Mouse (Mus musculus): ENCODE data around the gene Olfr1459.

Gene Olfr1459

DNA sequence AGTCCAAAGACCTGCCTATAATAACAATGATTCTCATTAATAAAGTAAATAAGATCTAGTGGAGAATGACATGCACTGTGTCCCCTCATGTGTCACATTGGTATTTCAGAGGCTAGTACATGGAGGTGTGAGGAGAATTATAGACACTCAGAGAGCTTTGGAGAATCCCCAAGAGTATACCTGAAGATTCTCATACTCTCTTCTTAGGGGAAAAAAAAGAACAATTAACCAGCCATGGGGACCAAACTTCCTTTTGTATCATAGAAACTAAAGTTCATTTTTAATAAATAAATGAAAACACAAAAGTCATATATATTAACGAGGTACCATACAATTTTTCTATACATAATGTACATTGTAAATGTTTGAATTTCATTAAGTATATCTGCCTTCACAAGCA lies at the start of gene Olfr1459:
Gene Olfr1459, minus strand, starts transcription at position 101 of the 400 bp plus-strand sequence.
- DNase-seq (ENCODE audit: low spot score) = no peak

DNA sequence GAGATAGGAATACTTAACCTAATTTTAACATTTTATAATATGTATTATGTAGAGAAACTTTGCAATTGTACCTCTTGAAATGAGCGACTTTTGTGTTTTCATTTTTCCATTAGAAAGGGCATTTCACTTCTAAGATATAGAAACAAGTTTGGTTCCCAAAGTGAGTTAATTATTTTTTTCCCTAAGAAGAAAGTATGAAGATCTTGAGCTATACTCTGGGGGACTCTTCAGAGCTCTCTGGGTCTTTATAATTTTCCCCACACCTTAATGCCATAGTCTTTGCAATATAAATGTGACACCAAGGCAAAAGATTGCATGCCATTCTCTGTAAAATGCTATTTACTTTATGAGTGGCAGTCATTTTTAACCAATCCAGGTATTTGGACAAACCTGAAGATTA lies 36.1 kb upstream of the Olfr1459 start, which contains the start of gene Olfr1462:
Gene Olfr1462, plus strand, starts transcription at position 301 of the 400 bp plus-strand sequence.
- DNase-seq (ENCODE audit: low spot score) = no peak

DNA sequence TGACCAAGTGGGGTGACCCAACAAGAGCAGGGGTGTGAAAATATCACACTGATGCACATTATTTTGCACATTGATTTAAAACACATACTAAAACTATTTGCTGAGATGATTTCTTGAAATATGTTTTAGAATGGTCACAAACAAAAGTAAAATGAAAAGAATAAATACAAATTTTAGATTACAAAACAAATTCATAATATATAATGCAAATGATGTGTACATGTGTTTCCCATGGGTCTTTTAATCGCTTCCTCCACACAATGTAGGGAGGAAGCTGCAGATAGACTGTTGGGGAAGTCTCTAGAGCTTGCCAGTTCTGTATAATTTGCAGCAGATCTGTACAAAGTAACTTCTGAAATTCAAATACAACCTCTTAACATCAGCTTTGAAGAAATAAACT lies 13.4 kb upstream of the Olfr1459 start, which contains the start of gene Olfr1461:
Gene Olfr1461, plus strand, starts transcription at position 301 of the 400 bp plus-strand sequence.
- no peak for DNase-seq (ENCODE audit: low spot score)

DNA sequence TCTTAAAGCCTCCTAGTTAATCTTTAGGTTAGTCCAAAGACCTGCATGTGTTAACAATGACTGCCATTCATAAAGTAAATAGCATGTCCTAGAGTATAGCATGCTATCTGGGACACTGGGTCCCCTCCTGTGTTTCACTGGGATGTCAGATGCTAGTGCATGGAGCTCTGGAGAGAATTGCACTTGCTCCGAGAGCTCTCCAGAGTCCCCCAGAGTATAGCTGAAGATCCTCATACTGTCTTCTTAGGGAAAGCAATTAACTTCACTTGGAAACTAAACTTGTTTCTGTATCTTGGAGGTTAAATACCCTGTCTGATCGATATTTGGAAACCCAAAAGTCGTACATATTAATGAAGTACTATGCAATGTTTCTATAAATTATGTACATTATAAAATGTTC lies 42.7 kb downstream of the Olfr1459 start, which contains the start of gene Olfr1458:
Gene Olfr1458, minus strand, starts transcription at position 101 of the 400 bp plus-strand sequence.
- DNase-seq (ENCODE audit: low spot score) = no peak

DNA sequence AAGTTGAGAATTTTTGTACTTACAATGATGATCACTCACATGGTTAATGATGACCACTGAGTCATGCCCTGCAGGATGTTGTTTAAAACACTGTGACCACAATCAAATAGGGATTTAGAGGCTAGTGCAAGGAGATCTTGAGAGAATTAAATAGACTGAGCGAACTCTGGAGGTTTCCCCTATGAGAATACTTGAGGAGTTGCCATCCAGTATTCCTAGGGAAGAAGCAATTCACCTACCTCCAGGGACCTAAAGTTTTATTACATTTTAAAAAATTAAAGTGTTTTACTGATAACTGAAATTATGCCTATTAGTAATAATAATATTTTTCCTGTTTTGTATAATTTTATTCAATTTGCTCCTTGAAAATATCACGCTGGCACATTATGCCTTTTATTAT lies 51.6 kb downstream of the Olfr1459 start, which contains the start of gene Olfr1457:
Gene Olfr1457, minus strand, starts transcription at position 101 of the 400 bp plus-strand sequence.
- no peak for DNase-seq (ENCODE audit: low spot score)

DNA sequence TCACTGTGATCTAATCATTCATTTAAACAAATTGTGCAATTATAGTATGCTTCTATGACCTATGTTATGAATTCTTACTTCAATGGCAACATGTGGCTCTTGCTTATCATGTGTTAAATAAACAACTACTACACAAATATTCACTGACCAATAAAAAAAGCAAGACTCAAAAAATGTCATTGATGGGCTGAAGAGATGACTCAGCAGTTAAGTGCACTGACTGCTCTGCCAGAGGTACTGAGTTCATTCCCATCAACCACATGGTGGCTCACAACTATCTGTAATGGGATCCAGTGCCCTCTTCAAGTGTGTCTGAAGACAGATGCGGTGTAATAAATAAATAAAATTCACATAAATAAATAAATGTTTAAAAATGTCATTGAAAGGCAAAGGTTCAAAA lies 55.4 kb downstream of the Olfr1459 start:
- no peak for DNase-seq (ENCODE audit: low spot score)
